34 mouse cellular contexts compared by ENCODE assay signal in genomic region chr2:180292906-180293305, GRCm38 (mm10). TPM values are rescaled to one million over a fixed set of nuclear protein-coding genes. Genes with fewer than 3 reads are reported as not detected.
DNase-seq lines count a peak whose midpoint lies in the region; ATAC-seq and TF ChIP-seq lines count a peak whose summit lies in the region.
"Had no signal": no experiment of that assay in that cellular context is flagged by ENCODE, and none has a peak within 500 bp of the region (broad histone marks: within the 10 kb centered on the region; RNA-seq: fewer than 3 reads in every experiment).

No protein-coding gene starts in this region.

- H3K9me3 ChIP-seq in embryonic facial prominence, embryonic 11.5 days (replicated peaks; ENCODE audit: control insufficient read depth, low read length): no peaks in the 10 kb centered on the region
- no peaks in the 10 kb centered on the region for H3K9me3 ChIP-seq in embryonic facial prominence, embryonic 10.5 days
- no peaks in the 10 kb centered on the region for H3K9me3 ChIP-seq in lung, embryonic 16.5 days (ENCODE audit: control insufficient read depth, low read length)
- H3K9me3 ChIP-seq: embryonic facial prominence, embryonic 12.5 days; embryonic facial prominence, embryonic 15.5 days; heart, embryonic 12.5 days; heart, embryonic 15.5 days; hindbrain, embryonic 10.5 days; hindbrain, embryonic 13.5 days had no signal

- H3K4me2 ChIP-seq in embryonic facial prominence, embryonic 11.5 days (ENCODE audit: low read depth, low read length): no peak overlapping the region
- no peak overlapping the region for H3K4me2 ChIP-seq in lung, embryonic 16.5 days (ENCODE audit: low read depth, low read length)
- H3K4me2 ChIP-seq: embryonic facial prominence, embryonic 12.5 days; embryonic facial prominence, embryonic 15.5 days; heart, embryonic 12.5 days; heart, embryonic 15.5 days; hindbrain, embryonic 13.5 days had no signal

- intact Hi-C loops in heart, adult 2 months (cut with DNase I): no loop called here

- H3K27ac ChIP-seq in embryonic facial prominence, embryonic 11.5 days (replicated peaks; ENCODE audit: low read depth, low read length): no peak overlapping the region
- H3K27ac ChIP-seq in embryonic facial prominence, embryonic 10.5 days (replicated peaks): no peak overlapping the region
- peak overlapping the region; percentile 56 for H3K27ac ChIP-seq in lung, embryonic 16.5 days (ENCODE audit: low read length)
- H3K27ac ChIP-seq in testis, adult 2 months (ENCODE audit: control insufficient read depth, insufficient read depth, low read depth, low read length): no peak overlapping the region
- no peak overlapping the region for H3K27ac ChIP-seq in heart, adult 2 months
- H3K27ac ChIP-seq: embryonic facial prominence, embryonic 12.5 days; embryonic facial prominence, embryonic 15.5 days; heart, embryonic 15.5 days; hindbrain, embryonic 10.5 days; hindbrain, embryonic 13.5 days had no signal

- H3K4me1 ChIP-seq in embryonic facial prominence, embryonic 11.5 days (ENCODE audit: control insufficient read depth, insufficient read depth, low read length): 0 out of 2 replicates have a peak, but pooled peaks cover 2% of the 10 kb centered on the region
- H3K4me1 ChIP-seq in embryonic facial prominence, embryonic 10.5 days: peaks cover 31% of the 10 kb centered on the region
- H3K4me1 ChIP-seq in lung, embryonic 16.5 days (replicated peaks; ENCODE audit: control insufficient read depth, insufficient read depth, low read length): peaks cover 33% of the 10 kb centered on the region
- H3K4me1 ChIP-seq in testis, adult 2 months (ENCODE audit: control insufficient read depth, insufficient read depth, low read length): peaks cover 5% of the 10 kb centered on the region
- H3K4me1 ChIP-seq in heart, adult 2 months (ENCODE audit: control insufficient read depth, insufficient read depth, low read length): peaks cover 2% of the 10 kb centered on the region; the same call in 1 of the 2 replicates
- H3K4me1 ChIP-seq: hindbrain, embryonic 13.5 days had no signal

- no peak overlapping the region for H3K4me3 ChIP-seq in embryonic facial prominence, embryonic 11.5 days (ENCODE audit: low read depth, low read length)
- H3K4me3 ChIP-seq in embryonic facial prominence, embryonic 10.5 days: no peak overlapping the region
- H3K4me3 ChIP-seq in lung, embryonic 16.5 days (ENCODE audit: low read length): no peak overlapping the region
- peak overlapping the region; percentile 14; the same call in 1 of the 2 replicates for H3K4me3 ChIP-seq in testis, adult 2 months (ENCODE audit: control insufficient read depth, low read depth, low read length)
- H3K4me3 ChIP-seq in heart, adult 2 months: no peak overlapping the region
- H3K4me3 ChIP-seq: embryonic facial prominence, embryonic 12.5 days; embryonic facial prominence, embryonic 15.5 days; gastrocnemius, adult 2 months; heart, embryonic 12.5 days; heart, embryonic 15.5 days; hindbrain, embryonic 10.5 days; hindbrain, embryonic 13.5 days had no signal

- WGBS in embryonic facial prominence, embryonic 11.5 days: 69% methylated on average over 8 of the region's 8 CpGs
- WGBS in embryonic facial prominence, embryonic 10.5 days: 66% methylated on average over 8 of the region's 8 CpGs
- 46% methylated on average over 8 of the region's 8 CpGs for WGBS in lung, embryonic 16.5 days
- 87% methylated on average over 8 of the region's 8 CpGs for WGBS in heart, adult 2 months

- H3K79me2 ChIP-seq in heart, adult 2 months (replicated peaks; ENCODE audit: control insufficient read depth, insufficient read depth, low read length): no peaks in the 10 kb centered on the region

- TF ChIP-seq CTCF in testis, adult 2 months (IDR thresholded peaks at IDR 0.05; ENCODE audit: control insufficient read depth, insufficient read depth, insufficient replicate concordance, low read depth, low read length): no peak
- no peak for TF ChIP-seq CTCF in heart, adult 2 months (IDR thresholded peaks at IDR 0.05)

- H3K9ac ChIP-seq in embryonic facial prominence, embryonic 11.5 days (replicated peaks; ENCODE audit: low read length): no peak overlapping the region
- no peak overlapping the region for H3K9ac ChIP-seq in lung, embryonic 16.5 days (ENCODE audit: low read length)
- H3K9ac ChIP-seq in heart, adult 2 months (ENCODE audit: low read depth, low read length): no peak overlapping the region
- H3K9ac ChIP-seq: embryonic facial prominence, embryonic 12.5 days; embryonic facial prominence, embryonic 15.5 days; forebrain, postnatal 0 days; heart, embryonic 12.5 days; heart, embryonic 15.5 days; hindbrain, embryonic 13.5 days had no signal

- ATAC-seq in embryonic facial prominence, embryonic 11.5 days (replicated peaks; ENCODE audit: insufficient number of reproducible peaks, low FRiP score, low TSS enrichment, low read depth): 0 out of 2 replicates have a peak, but pooled peaks have one; percentile 2
- peak; percentile 13; the same call in 1 of the 2 replicates for ATAC-seq in lung, embryonic 16.5 days (ENCODE audit: low read depth)
- ATAC-seq: activated CD4-positive, CD25-positive, alpha-beta regulatory T cell, adult 4 months; forebrain, embryonic 14.5 days; forebrain, postnatal 0 days; hindbrain, embryonic 16.5 days; Patski had no signal

- DNase-seq in embryonic facial prominence, embryonic 11.5 days (ENCODE audit: low spot score): no peak
- DNase-seq in embryonic facial prominence, embryonic 10.5 days (ENCODE audit: low spot score): no peak
- DNase-seq in lung, postnatal 25 days (ENCODE audit: low spot score): no peak
- no peak for DNase-seq in testis, postnatal 14 days (ENCODE audit: low spot score)
- DNase-seq in ZHBTc4 (ENCODE audit: low read depth, low spot score): peak; percentile 56
- DNase-seq in heart, adult 2 months: no peak
- DNase-seq: adrenal gland, adult 8-10 months; adrenal gland, postnatal 25 days; cerebellum, adult 11-12 months; cerebellum, adult 8-10 months; cerebellum, postnatal 10 days; cerebellum, postnatal 36 days; embryo, embryonic 11 days; forebrain, postnatal 0 days; gastrocnemius, adult 2 months; gastrocnemius, postnatal 14 days; heart, adult 11 months; heart, postnatal 10 days; heart, postnatal 36 days had no signal

- TF ChIP-seq POLR2A in testis, adult 2 months (IDR thresholded peaks at IDR 0.05; ENCODE audit: control insufficient read depth, low read depth, low read length): no peak
- no peak for TF ChIP-seq POLR2A in heart, adult 2 months (IDR thresholded peaks at IDR 0.05; ENCODE audit: insufficient read depth, low read depth, low read length)

- no peak for TF ChIP-seq EP300 in heart, adult 2 months (IDR thresholded peaks at IDR 0.05; ENCODE audit: insufficient read depth, low read depth, low read length)

- no peaks in the 10 kb centered on the region for H3K27me3 ChIP-seq in embryonic facial prominence, embryonic 11.5 days (ENCODE audit: control insufficient read depth, insufficient read depth, low read length)
- peaks cover 12% of the 10 kb centered on the region for H3K27me3 ChIP-seq in embryonic facial prominence, embryonic 10.5 days (replicated peaks; ENCODE audit: low read depth, poor library complexity, severe bottlenecking)
- no peaks in the 10 kb centered on the region for H3K27me3 ChIP-seq in lung, embryonic 16.5 days (ENCODE audit: control insufficient read depth, insufficient read depth, low read depth, low read length)
- H3K27me3 ChIP-seq in testis, adult 2 months (ENCODE audit: control insufficient read depth, insufficient read depth, low read length): no peaks in the 10 kb centered on the region
- H3K27me3 ChIP-seq in heart, adult 2 months (ENCODE audit: control insufficient read depth, insufficient read depth, low read length): no peaks in the 10 kb centered on the region
- H3K27me3 ChIP-seq: embryonic facial prominence, embryonic 12.5 days; embryonic facial prominence, embryonic 15.5 days; heart, embryonic 12.5 days; heart, embryonic 15.5 days had no signal

- H3K36me3 ChIP-seq in embryonic facial prominence, embryonic 11.5 days (replicated peaks; ENCODE audit: control insufficient read depth, insufficient read depth, low read depth, low read length): no peaks in the 10 kb centered on the region
- H3K36me3 ChIP-seq in embryonic facial prominence, embryonic 10.5 days (replicated peaks): no peaks in the 10 kb centered on the region
- H3K36me3 ChIP-seq in lung, embryonic 16.5 days (ENCODE audit: control insufficient read depth, insufficient read depth, low read length): no peaks in the 10 kb centered on the region
- H3K36me3 ChIP-seq in testis, adult 2 months (ENCODE audit: control insufficient read depth, insufficient read depth, low read length): no peaks in the 10 kb centered on the region
- H3K36me3 ChIP-seq in heart, adult 2 months (ENCODE audit: control insufficient read depth, insufficient read depth, low read length): no peaks in the 10 kb centered on the region
- H3K36me3 ChIP-seq: embryonic facial prominence, embryonic 12.5 days; embryonic facial prominence, embryonic 15.5 days; heart, embryonic 12.5 days; heart, embryonic 15.5 days; hindbrain, embryonic 10.5 days; hindbrain, embryonic 13.5 days had no signal

RNA-seq across cellular contexts. Expression of gene Rbbp8nl, which starts 3.2 kb away (rescaled TPM):
- polyA plus RNA-seq in embryonic facial prominence, embryonic 11.5 days (2014; fragmentation: Nextera tagmentation; extraction: Ambion mirVana): 0.20 and 0.35 TPM in 2 replicates
- 0.92 and 1.7 TPM in 2 replicates for polyA plus RNA-seq in embryonic facial prominence, embryonic 10.5 days (2016; fragmentation: Nextera tagmentation; extraction: Ambion mirVana)
- polyA plus RNA-seq in lung, embryonic 16.5 days (2015; fragmentation: Nextera tagmentation; extraction: Ambion mirVana): 2.7 and 2.8 TPM in 2 replicates
- 0.08 TPM in 1 of 2 replicates, not detected in the other for polyA plus RNA-seq in testis, adult 2 months (2012; rRNA removed)
- not detected for total RNA-seq in heart, adult 2 months (2021)
- not detected in 2 replicates for polyA plus RNA-seq in heart, adult 2 months (2012; rRNA removed)
- total RNA-seq: adrenal gland, adult 8-10 months; adrenal gland, postnatal 25 days; forebrain, postnatal 0 days; gastrocnemius, adult 2 months; gastrocnemius, postnatal 14 days; gastrocnemius, postnatal 4 days; heart, postnatal 10 days; heart, postnatal 36 days had no signal
- polyA plus RNA-seq: activated CD4-positive, CD25-positive, alpha-beta regulatory T cell, adult 4 months; cortical plate, adult 2 months; forebrain, embryonic 14.5 days; forebrain, postnatal 0 days; heart, embryonic 12.5 days; hindbrain, embryonic 13.5 days; hindbrain, embryonic 16.5 days; Patski had no signal

RNA-seq across cellular contexts. Expression of gene Cables2, which starts 19.6 kb away (rescaled TPM):
- 14.5 and 14.8 TPM in 2 replicates for polyA plus RNA-seq in embryonic facial prominence, embryonic 11.5 days (2014; fragmentation: Nextera tagmentation; extraction: Ambion mirVana)
- polyA plus RNA-seq in embryonic facial prominence, embryonic 10.5 days (2016; fragmentation: Nextera tagmentation; extraction: Ambion mirVana): 12.7 and 13.2 TPM in 2 replicates
- 6.3 and 8.4 TPM in 2 replicates for polyA plus RNA-seq in lung, embryonic 16.5 days (2015; fragmentation: Nextera tagmentation; extraction: Ambion mirVana)
- 23.9 and 24.2 TPM in 2 replicates for polyA plus RNA-seq in testis, adult 2 months (2012; rRNA removed)
- total RNA-seq in heart, adult 2 months (2021): 10 to 100 TPM; 11.2 to 14.3 TPM
- polyA plus RNA-seq in heart, adult 2 months (2012; rRNA removed): 17.6 and 26.7 TPM in 2 replicates

RNA-seq across cellular contexts. Expression of gene Rps21, which starts 35.7 kb away (rescaled TPM):
- polyA plus RNA-seq in embryonic facial prominence, embryonic 11.5 days (2014; fragmentation: Nextera tagmentation; extraction: Ambion mirVana): 516 and 527 TPM in 2 replicates
- 569 and 585 TPM in 2 replicates for polyA plus RNA-seq in embryonic facial prominence, embryonic 10.5 days (2016; fragmentation: Nextera tagmentation; extraction: Ambion mirVana)
- polyA plus RNA-seq in lung, embryonic 16.5 days (2015; fragmentation: Nextera tagmentation; extraction: Ambion mirVana): 455 and 526 TPM in 2 replicates
- polyA plus RNA-seq in testis, adult 2 months (2012; rRNA removed): 703 and 848 TPM in 2 replicates
- 100 to 1,000 TPM; 506 to 570 TPM for total RNA-seq in heart, adult 2 months (2021)
- 991 and 1,183 TPM in 2 replicates for polyA plus RNA-seq in heart, adult 2 months (2012; rRNA removed)

RNA-seq across cellular contexts. Expression of gene Gata5, which starts 41.6 kb away (rescaled TPM):
- polyA plus RNA-seq in embryonic facial prominence, embryonic 11.5 days (2014; fragmentation: Nextera tagmentation; extraction: Ambion mirVana): 0.13 and 0.14 TPM in 2 replicates
- 0.57 and 0.65 TPM in 2 replicates for polyA plus RNA-seq in embryonic facial prominence, embryonic 10.5 days (2016; fragmentation: Nextera tagmentation; extraction: Ambion mirVana)
- 23.2 and 25.3 TPM in 2 replicates for polyA plus RNA-seq in lung, embryonic 16.5 days (2015; fragmentation: Nextera tagmentation; extraction: Ambion mirVana)
- polyA plus RNA-seq in testis, adult 2 months (2012; rRNA removed): 0.10 TPM in 2 replicates
- under 1 TPM; 0.63 to 0.89 TPM for total RNA-seq in heart, adult 2 months (2021)
- 1.1 TPM in 2 replicates for polyA plus RNA-seq in heart, adult 2 months (2012; rRNA removed)
- total RNA-seq: adrenal gland, postnatal 25 days; forebrain, postnatal 0 days; gastrocnemius, adult 2 months; gastrocnemius, postnatal 14 days had no signal
- polyA plus RNA-seq: activated CD4-positive, CD25-positive, alpha-beta regulatory T cell, adult 4 months; cortical plate, adult 2 months; embryonic facial prominence, embryonic 15.5 days; forebrain, embryonic 14.5 days; forebrain, postnatal 0 days; frontal cortex, adult 2 months; hindbrain, embryonic 16.5 days; Patski had no signal
